Mouse (Mus musculus): ENCODE results near the gene Amigo1.
"Not testable (repeated sequence)": the region's sequence is repeated elsewhere in the genome, so short reads cannot be mapped to it uniquely, and the experiment has no call there.

Amigo1 gene

DNA sequence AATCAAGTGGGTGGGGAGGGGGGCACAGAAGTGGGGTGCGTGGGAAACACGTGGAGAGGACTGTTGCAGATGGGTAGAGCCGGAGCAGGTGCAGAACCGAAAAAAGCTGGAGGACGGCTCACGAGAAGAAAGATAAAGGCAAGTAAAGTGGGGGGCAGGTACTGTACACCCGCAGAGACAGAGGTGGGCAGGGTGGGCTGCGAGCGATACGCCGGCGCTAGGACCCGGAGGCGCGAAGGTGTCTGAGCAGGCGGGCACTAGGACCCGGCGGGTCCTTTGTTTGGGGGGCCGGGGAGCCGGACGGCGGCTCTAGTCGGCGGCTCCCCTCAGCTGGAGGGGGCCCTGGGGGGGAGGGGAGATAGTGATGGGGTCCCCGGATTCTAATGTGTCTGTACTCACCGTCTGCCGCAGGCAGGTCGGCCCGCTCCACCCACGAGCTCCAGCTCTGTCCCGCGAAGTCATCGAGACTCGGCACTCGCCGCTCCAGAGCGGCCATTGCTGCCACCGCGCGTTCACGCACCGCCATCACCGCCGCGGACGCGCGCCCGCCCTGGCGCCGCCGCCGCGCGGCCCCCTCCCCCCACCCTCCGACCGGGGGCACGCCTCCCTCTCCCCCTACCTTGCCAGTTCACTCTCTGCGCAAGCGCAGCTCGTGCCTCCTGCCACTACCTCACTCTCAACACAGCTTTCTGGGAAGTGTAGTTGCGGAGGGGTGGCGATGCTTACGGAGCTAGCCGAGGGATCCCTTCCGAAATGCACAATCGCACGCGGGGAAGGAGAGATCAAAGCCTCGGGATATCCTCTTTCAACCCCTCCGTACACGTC lies 24.0 kb downstream of the Amigo1 start:
- DNase-seq (ENCODE audit: low spot score in 2 of 2): peak; percentile 86 to 92

DNA sequence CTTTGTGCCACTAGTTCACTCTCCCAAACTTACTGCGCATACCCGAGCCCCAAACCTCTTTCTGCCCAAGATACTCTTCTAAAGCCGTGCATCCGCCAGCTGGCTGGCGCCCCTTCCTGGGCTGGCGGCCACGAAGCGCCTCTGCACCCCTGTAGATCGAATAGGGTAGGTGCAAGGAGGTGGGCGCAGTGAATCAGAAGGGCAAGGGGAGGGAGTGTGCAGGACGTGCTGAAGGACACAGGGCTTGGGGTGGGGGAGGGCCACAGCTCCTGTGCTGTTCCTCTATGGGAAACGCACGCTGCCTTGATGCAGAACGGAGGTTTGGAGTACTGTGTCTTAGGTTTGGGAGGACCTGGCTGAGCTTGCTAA lies 24.6 kb downstream of the Amigo1 start, which contains the start of gene Atxn7l2:
TSS of gene Atxn7l2 (minus strand) at position 164 of the 369 bp plus-strand sequence.
- no peak for DNase-seq (ENCODE audit: low spot score in 2 of 2)

DNA sequence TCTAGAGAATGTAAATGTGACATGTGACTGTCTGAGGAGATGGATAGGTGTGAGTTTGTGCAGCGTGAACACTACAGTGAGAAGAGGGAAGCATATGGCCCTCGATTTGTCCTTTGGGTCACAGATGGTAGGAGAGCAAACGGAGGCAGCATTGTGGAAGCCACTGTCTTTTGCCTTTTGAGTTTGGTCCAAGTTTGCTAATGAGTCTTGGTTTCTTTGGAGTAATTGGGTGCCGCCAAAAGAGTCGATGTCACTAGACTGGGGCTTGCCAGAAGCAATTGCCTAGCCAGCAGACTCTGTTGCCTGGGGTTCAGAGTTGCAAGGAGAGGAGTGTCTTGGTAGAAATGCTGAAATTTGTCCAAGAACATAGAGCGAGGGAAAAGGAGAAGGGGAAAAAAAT lies 25.7 kb downstream of the Amigo1 start:
- no peak for DNase-seq (ENCODE audit: low spot score in 2 of 2)

DNA sequence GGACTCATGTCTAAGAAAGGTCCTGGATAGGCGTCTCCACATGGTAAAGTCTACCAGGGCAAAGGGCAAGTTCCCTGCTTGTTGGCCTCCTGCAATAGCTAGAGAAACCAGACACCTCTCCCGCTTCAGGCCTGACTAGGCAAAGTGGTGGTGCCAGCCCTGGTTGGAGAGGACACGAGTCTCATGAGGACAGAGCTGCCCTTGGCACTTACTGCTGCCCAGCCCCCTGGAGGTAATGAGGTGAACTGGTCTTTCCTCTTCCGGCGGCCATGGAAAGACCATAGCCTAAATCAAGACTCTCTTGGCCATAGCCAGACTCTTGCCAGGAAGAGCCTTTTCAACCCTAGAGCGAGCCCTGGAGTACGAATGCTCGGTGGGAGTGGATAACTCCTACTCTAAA lies 26.3 kb downstream of the Amigo1 start:
- DNase-seq (ENCODE audit: low spot score in 2 of 2): no peak

DNA sequence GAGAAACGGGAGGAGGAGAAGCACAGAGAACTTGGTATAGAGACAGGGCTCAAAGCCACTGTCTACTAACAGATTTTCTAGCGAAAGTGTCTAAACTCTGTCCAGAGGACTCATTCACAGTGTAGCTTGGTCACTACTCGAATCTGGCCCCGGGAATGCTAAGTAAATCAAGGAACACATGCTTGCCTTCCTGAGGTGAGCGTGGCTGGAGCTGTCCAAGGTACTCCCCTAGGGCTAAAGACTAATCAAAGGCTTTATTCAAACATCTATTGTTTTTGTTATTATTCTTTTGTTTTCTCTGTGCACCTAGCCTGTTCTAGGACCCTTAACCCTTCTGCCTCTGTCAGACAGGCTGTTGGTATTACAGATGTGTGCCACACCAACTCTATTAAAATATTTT lies 28.6 kb downstream of the Amigo1 start:
- DNase-seq (ENCODE audit: low spot score in 2 of 2): no peak

DNA sequence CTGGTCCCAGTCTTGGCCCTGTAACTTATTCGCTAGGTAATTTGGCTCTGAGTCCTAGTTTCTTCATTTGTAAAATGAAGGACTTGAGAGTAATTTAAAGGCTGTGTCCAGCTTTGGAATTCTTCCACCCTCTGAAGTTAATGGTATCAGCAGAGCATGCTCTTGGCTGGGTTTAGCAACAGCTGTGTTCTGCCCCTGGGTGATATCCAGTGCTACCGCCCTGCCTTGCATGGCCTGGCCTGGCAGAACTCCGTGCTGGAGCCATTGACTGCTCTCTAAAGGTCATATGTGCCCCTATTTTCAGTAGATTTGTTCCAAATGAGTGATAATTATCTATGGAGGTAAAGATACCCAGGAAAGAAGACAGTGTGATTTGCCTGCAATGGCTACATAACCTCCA lies 34.5 kb downstream of the Amigo1 start:
- DNase-seq (ENCODE audit: low spot score in 2 of 2): no peak

DNA sequence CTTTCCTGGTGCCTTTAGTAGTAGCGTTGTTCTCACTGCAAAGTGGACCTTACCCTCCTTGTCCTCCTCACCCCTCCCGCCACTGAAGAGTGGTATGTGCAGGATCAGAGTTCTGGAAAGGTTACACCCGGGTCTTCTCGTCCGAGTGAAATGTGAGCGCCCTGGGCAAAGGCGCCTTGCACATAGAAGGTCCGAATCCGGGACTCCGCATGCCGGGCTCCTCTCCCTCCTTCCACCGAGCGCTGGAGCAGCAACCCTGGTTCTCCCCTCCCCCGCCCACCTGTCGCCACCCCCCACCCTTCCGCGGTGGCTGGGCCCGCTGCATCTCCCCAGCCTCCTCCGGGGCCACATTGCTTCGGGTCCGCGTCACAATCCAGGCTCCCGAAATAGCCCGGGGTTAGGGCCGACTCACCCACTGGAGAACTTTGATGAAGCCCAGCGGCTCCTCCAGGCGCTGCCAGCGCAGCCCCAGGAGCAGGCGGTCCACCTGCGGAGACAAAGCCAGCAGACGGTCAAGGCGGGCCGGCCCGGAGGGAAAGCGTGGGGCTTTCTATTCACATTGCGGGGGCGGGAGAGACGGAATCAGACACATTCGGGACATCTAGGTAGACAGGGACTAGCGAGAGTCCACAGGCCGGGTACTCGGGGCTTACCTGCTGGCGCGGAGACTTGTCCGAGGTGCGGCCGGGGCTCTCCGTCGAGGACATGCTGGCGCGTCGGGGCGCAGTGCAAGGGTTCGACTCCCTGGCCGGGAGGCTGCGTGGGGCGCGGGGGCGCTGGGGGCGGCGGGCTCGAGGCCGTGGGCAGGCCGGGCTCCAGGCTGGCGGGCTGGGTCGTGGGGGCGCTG lies 39.8 kb downstream of the Amigo1 start:
- no peak for DNase-seq (ENCODE audit: low spot score in 2 of 2)

DNA sequence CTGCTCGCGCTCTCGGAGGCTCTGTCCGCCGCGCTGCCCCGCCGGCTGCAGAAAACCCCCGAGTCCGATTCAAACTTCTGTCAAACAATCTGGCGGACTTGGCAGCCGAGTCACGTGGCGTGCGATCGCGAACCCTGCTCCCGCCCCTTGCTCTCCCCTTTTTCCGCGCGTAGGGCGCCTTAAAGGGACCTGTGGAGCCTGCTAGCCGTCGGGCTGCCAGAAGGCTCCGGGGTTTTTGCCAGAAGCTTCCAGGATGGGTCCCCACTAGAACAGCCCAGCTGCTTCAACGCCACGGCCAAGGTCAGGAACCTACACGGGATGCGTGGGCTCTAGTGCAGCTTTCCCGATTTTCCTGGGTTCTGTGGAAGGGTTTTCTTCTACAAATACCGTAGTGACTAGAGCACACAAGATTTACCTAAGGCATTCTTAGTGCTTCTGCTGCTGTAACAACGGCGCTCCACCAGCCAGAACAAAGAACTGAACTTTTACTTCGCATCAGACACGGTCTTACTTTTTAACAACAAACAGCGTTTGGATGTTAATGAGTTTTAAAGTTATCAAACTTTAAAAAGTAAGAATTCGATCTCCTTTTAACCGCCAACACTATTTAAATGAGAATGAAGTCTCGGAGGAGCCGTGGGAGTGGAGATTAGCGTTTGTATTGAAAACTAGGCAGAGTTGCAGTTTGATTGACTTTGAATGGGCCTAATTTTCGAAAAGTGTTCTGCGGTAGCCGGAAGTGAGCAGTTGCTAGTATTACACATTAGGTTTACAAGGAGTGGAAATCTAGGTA lies 40.6 kb downstream of the Amigo1 start, which contains the start of gene Sypl2:
TSS of gene Sypl2 (minus strand) at position 91 of the 793 bp plus-strand sequence.
- DNase-seq (ENCODE audit: low spot score in 2 of 2): no peak

DNA sequence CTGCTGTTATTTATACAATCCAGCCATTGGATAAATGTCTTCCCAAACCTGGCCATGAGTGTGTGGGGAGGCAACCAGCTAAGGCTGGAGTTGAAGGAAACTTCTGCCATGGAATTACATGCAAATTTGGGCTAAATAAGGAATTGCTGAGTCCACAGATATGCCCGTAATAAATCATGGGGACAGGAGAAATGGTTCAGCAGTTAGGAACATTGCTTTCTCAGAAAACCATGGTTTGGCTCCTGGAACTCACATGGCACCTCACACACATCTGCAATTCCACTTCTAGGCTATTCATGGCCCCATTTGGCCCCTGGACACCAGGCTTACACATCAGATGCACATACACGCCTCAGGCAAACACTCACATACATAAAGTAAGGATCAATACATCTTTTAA lies 41.4 kb downstream of the Amigo1 start:
- DNase-seq (ENCODE audit: low spot score in 2 of 2): no peak

DNA sequence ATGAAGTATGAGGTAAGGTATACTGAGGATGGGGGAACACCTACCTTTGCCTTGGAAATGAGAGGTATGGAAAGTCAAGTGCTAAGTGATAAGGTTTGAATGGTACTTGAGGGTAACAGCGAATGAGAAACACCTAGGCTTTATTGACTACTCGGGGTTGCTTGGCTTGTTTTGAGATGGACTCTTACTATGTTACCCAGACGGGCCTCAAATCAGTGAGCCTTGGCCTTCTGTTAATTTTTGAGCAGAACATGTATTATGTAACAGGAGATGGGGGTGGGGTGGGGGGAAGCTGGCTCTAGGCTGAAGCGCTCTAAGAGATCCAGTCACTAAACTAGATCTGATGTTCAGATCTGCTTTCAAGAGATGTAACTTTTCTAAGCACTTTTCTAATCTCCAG lies 45.5 kb downstream of the Amigo1 start:
- no peak for DNase-seq (ENCODE audit: low spot score in 2 of 2)

DNA sequence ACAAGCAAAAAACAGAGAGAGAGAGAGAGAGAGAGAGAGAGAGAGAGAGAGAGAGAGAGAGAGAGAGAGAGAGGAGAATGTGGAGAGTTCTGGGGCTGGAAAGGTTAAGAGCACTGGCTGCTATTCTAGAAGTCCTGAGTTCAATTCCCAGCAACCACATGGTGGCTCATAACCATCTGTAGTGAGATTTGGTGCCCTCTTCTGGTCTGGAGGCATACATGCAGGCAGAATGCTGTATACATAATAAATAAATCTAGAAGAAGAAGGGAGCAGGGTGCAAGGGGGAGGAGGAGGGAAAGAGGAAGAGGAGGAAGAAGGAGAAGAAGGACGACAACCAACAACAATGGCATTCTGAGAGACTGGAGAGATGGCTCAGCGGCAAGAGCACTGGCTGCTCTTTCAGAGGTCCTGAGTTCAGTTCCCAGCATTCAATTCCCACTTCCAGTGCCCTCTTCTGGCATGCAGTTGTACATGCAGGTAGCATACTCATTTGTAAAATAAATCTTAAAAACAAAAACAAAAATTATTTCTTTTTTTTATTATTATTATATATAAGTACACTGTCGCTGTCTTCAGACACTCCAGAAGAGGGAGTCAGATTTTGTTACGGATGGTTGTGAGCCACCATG lies 51.5 kb downstream of the Amigo1 start:
- not testable (repeated sequence) for DNase-seq (ENCODE audit: low spot score in 2 of 2)

DNA sequence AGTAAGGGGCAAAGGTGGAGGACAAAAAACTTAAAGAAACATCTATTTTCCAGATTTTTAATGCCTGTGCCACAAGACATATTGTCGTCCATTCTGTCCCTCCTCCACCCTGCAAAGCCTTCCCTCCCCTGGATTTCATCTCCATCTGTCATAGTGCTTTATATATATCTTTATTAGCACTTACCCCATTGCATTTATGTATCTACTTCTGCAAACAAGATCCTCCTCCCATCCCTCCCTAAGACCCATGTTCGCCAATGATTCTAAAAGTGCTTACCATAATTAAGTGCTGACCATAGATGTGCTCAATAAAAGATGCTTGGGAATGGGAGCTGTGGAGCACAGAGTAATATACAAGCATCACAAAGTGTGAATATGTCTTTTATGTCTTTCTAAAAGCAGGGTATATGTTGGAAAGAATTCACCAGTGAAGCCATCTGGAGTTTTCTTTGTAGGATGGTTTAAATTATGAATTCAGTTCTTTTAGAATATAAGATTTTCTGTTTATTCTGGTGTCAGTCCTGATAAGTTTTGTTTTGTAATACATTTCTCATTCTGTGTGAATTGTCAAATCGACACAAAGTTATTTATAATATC lies 55.2 kb downstream of the Amigo1 start:
- DNase-seq (ENCODE audit: low spot score in 2 of 2): no peak
